Mouse (Mus musculus): ENCODE measurements around the gene Lcn9. TPM values are rescaled to one million over a fixed set of nuclear protein-coding genes. Genes with fewer than 3 reads are reported as not detected.

Gene Lcn9
- total RNA-seq, 2 experiments from 2014 or later = not detected

- intact Hi-C loops (cut with DNase I) = loop anchor here (10.0 kb wide), 1 partner anchor 161 kb away; no protein-coding TSS in a partner anchor
- no peak for DNase-seq (ENCODE audit: low spot score in 2 of 2)
Observed at GRCm38 (mm10) chr2:25844097-25844496, 21.1 kb downstream of the Lcn9 start.

- intact Hi-C loops (cut with DNase I) = loop anchor here (10.0 kb wide), 1 partner anchor 158 kb away; no protein-coding TSS in a partner anchor
- DNase-seq (ENCODE audit: low spot score in 2 of 2) = no peak
Observed at GRCm38 (mm10) chr2:25846516-25846915, 23.6 kb downstream of the Lcn9 start.

GRCm38 (mm10) chr2:25847226-25847625, 24.3 kb downstream of the Lcn9 start, which contains the start of gene Sohlh1:
Gene Sohlh1, minus strand, starts transcription at chr2:25847248.
- DNase-seq (ENCODE audit: low spot score in 2 of 2) = no peak
- intact Hi-C loops (cut with DNase I) = loop anchor here (10.0 kb wide), 1 partner anchor 158 kb away; no protein-coding TSS in a partner anchor

GRCm38 (mm10) chr2:25850330-25850729, 27.4 kb downstream of the Lcn9 start:
- DNase-seq (ENCODE audit: low spot score in 2 of 2) = peak in 1 of 2 experiments; percentile 40
- intact Hi-C loops (cut with DNase I) = loop anchor here (1.0 kb wide), 1 partner anchor 63 kb away; no protein-coding TSS in a partner anchor

GRCm38 (mm10) chr2:25852626-25853025, 29.7 kb downstream of the Lcn9 start:
- intact Hi-C loops (cut with DNase I) = no loop called here
- peak; percentile 73 to 76 for DNase-seq (ENCODE audit: low spot score in 2 of 2)

- intact Hi-C loops (cut with DNase I) = no loop called here
- no peak for DNase-seq (ENCODE audit: low spot score in 2 of 2)
Observed at GRCm38 (mm10) chr2:25853998-25854397, 31.0 kb downstream of the Lcn9 start.

- no peak for DNase-seq (ENCODE audit: low spot score in 2 of 2)
Observed at GRCm38 (mm10) chr2:25859891-25860290, 36.9 kb downstream of the Lcn9 start.

GRCm38 (mm10) chr2:25862038-25862437, 39.1 kb downstream of the Lcn9 start:
- intact Hi-C loops (cut with DNase I) = loop anchor here (10.0 kb wide), 1 partner anchor 283 kb away; no protein-coding TSS in a partner anchor
- no peak for DNase-seq (ENCODE audit: low spot score in 2 of 2)

More at GRCm38 (mm10) chr2:25859891-25860290, 36.9 kb downstream of the Lcn9 start:
- intact Hi-C loops (cut with DNase I) = loop anchor here (10.0 kb wide), 1 partner anchor 285 kb away; no protein-coding TSS in a partner anchor

- DNase-seq (ENCODE audit: low spot score in 2 of 2) = peak; percentile 26 to 72
- intact Hi-C loops (cut with DNase I) = loop anchor here (1.0 to 10.0 kb wide), 2 partner anchors 121 to 282 kb away; partner anchors contain the start of gene Camsap1
Observed at GRCm38 (mm10) chr2:25862696-25863270, 39.8 kb downstream of the Lcn9 start.

- DNase-seq (ENCODE audit: low spot score in 2 of 2) = peak; percentile 47 to 74
- intact Hi-C loops (cut with DNase I) = loop anchor here (1.0 to 10.0 kb wide), 2 partner anchors 120 to 281 kb away; partner anchors contain the start of gene Camsap1
Observed at GRCm38 (mm10) chr2:25863337-25864131, 40.6 kb downstream of the Lcn9 start, which contains the start of gene Kcnt1. Gene Kcnt1, plus strand, starts transcription at chr2:25863734.

- intact Hi-C loops (cut with DNase I) = loop anchor here (10.0 kb wide), 1 partner anchor 281 kb away; no protein-coding TSS in a partner anchor
- no peak for DNase-seq (ENCODE audit: low spot score in 2 of 2)
Observed at GRCm38 (mm10) chr2:25864230-25864629, 41.3 kb downstream of the Lcn9 start.

- DNase-seq (ENCODE audit: low spot score in 2 of 2) = peak; percentile 73 to 92
- intact Hi-C loops (cut with DNase I) = loop anchor here (1.0 to 10.0 kb wide), 2 partner anchors 48 to 279 kb away; no protein-coding TSS in a partner anchor
Observed at GRCm38 (mm10) chr2:25865412-25865811, 42.5 kb downstream of the Lcn9 start.

- DNase-seq (ENCODE audit: low spot score in 2 of 2) = peak; percentile 29 to 80
- intact Hi-C loops (cut with DNase I) = loop anchor here (10.0 kb wide), 1 partner anchor 278 kb away; no protein-coding TSS in a partner anchor
Observed at GRCm38 (mm10) chr2:25866656-25867055, 43.7 kb downstream of the Lcn9 start.

Other genes with a start within 250 kb of the Lcn9 start
- gene Mamdc4, start 248.3 kb upstream of the Lcn9 start, total RNA-seq (2021) = 1 to 10 TPM in 1 of 2 experiments, under 1 TPM in 1; 0.69 to 2.1 TPM
- 10 to 100 TPM; 73.8 to 74.3 TPM for gene Phpt1, start 247.9 kb upstream of the Lcn9 start, total RNA-seq (2021)
- gene Ajm1, start 241.4 kb upstream of the Lcn9 start, total RNA-seq (2021) = 100 to 1,000 TPM; 109 to 120 TPM
- gene Rabl6, start 214.6 kb upstream of the Lcn9 start, total RNA-seq (2021) = 100 to 1,000 TPM; 136 to 152 TPM
- gene Ccdc183, start 205.5 kb upstream of the Lcn9 start, total RNA-seq (2021) = not detected
- 10 to 100 TPM; 26.7 to 27.7 TPM for gene Tmem141, start 201.1 kb upstream of the Lcn9 start, total RNA-seq (2021)
- gene Fcna, start 195.1 kb upstream of the Lcn9 start, total RNA-seq (2021) = under 1 TPM; 0.44 to 0.55 TPM
- gene Lcn8, start 170.0 kb upstream of the Lcn9 start, total RNA-seq (2021) = not detected
- not detected for gene Lcn5, start 165.2 kb upstream of the Lcn9 start, total RNA-seq (2021)
- gene Lcn6, start 146.4 kb upstream of the Lcn9 start, total RNA-seq (2021) = not detected
- not detected for gene Lcn10, start 140.4 kb upstream of the Lcn9 start, total RNA-seq (2021)
- gene Obp2a, start 123.1 kb upstream of the Lcn9 start, total RNA-seq (2021) = not detected
- gene Bmyc, start 116.4 kb upstream of the Lcn9 start, total RNA-seq (2021) = 10 to 100 TPM; 85.6 to 89.4 TPM
- gene Obp2b, start 86.1 kb upstream of the Lcn9 start, total RNA-seq (2021) = not detected
- not detected for gene Lcn3, start 57.6 kb upstream of the Lcn9 start, total RNA-seq (2021)
- not detected for gene Lcn11, start 46.1 kb upstream of the Lcn9 start, total RNA-seq (2021)
- not detected for gene Gm13539, start 40.9 kb upstream of the Lcn9 start, total RNA-seq (2021)
- not detected for gene Glt6d1, start 7.3 kb upstream of the Lcn9 start, total RNA-seq (2021)
- not detected for gene Sohlh1, start 24.1 kb downstream of the Lcn9 start, total RNA-seq (2021)
- gene Kcnt1, start 40.6 kb downstream of the Lcn9 start, total RNA-seq (2021) = 100 to 1,000 TPM; 111 to 130 TPM
- 100 to 1,000 TPM; 148 to 162 TPM for gene Camsap1, start 160.1 kb downstream of the Lcn9 start, total RNA-seq (2021)
- gene Ubac1, start 198.6 kb downstream of the Lcn9 start, total RNA-seq (2021) = 10 to 100 TPM; 59.1 to 68.2 TPM